Mouse (Mus musculus): ENCODE measurements around the gene Sox2. TPM values are rescaled to one million over a fixed set of nuclear protein-coding genes. Genes with fewer than 3 reads are reported as not detected.

The Sox2 gene
- total and polyA plus RNA-seq, 2 experiments from 2014 or later, result 22.6 to 68.1 TPM

DNA sequence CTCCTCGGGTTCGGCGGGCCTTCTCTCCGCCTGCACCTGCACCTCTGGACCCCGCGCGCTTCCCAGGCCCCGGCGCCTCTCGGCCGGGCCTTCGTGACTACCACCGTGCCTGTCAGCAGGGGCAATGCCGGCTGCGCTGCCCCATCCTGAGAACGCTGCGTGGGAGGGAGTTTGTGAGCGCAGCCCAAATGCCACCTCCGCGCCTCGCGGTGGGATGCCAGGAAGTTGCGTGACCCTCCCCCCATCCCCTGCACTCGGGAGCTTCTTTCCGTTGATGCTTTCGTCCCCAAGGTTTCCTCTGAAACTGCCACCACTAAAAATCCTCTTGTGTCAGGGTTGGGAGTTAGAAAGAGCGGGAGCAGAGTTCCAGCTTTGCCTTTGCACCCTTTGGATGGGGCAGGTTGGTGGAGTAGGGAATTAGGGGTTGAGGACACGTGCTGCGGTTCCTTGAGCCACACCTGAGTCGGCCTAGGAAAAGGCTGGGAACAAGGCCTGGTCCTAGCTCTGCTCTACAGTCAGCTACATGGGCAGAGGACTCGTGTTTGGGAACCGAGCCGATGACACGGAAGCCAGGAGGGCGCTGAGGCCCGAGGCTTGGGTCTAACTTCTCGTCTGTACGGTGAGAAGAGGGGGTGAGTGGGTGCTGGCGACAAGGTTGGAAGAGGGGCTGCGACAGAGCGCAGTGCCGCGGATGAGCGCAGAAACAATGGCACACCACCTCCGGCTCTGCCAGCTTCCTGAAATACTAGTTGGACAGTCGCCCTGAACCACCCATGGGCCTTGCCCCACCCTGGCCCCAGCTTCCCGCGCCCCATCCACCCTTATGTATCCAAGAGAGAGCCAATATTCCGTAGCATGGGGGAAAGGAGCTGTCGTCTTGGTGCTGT lies 1.1 kb upstream of the Sox2 start:
- Histone ChIP-seq H3K27ac (peak overlapping the region; percentile 81), H3K36me3 (ENCODE audit: insufficient read depth, low read length) (no peaks in the 10 kb centered on the region), H3K9ac (replicated peaks; ENCODE audit: low read length) (peak overlapping the region; percentile 52), H3K4me1 (ENCODE audit: insufficient read depth, low read length) (0 out of 2 replicates have a peak, but pooled peaks cover 3% of the 10 kb centered on the region), H3K4me2 (ENCODE audit: low read depth, low read length) (peak overlapping the region; percentile 60), H3K4me3 (ENCODE audit: low read length) (peak overlapping the region; percentile 55), H3K9me3 (ENCODE audit: low read length) (no peaks in the 10 kb centered on the region), H3K27me3 (ENCODE audit: insufficient read depth, low read length) (peaks cover 20% of the 10 kb centered on the region)
- WGBS, result 2% methylated on average over 50 of the region's 50 CpGs
- peak; percentile 11 for DNase-seq (ENCODE audit: low spot score)
- no peak for TF ChIP-seq CTCF (IDR thresholded peaks at IDR 0.05; ENCODE audit: low read depth)
- ATAC-seq, result no peak; the same call in none of the 2 replicates

- Histone ChIP-seq H3K4me2 (ENCODE audit: low read depth, low read length) (peak overlapping the region; percentile 60), H3K4me1 (ENCODE audit: insufficient read depth, low read length) (0 out of 2 replicates have a peak, but pooled peaks cover 3% of the 10 kb centered on the region), H3K9ac (replicated peaks; ENCODE audit: low read length) (peak overlapping the region; percentile 74), H3K9me3 (ENCODE audit: low read length) (no peaks in the 10 kb centered on the region), H3K36me3 (ENCODE audit: insufficient read depth, low read length) (no peaks in the 10 kb centered on the region), H3K27ac (peak overlapping the region; percentile 90), H3K27me3 (ENCODE audit: insufficient read depth, low read length) (peaks cover 29% of the 10 kb centered on the region), H3K4me3 (ENCODE audit: low read length) (peak overlapping the region; percentile 55)
- peak; percentile 53 for DNase-seq (ENCODE audit: low spot score)
- 1% methylated on average over 67 of the region's 67 CpGs for WGBS
- ATAC-seq, result peak; percentile 30; the same call in 1 of the 2 replicates
- no peak for TF ChIP-seq CTCF (IDR thresholded peaks at IDR 0.05; ENCODE audit: low read depth)
These were observed 586 bp downstream of the Sox2 start for GRCm38 (mm10) chr3:34650621-34651361.

- Histone ChIP-seq H3K27ac (peak overlapping the region; percentile 90), H3K27me3 (ENCODE audit: insufficient read depth, low read length) (peaks cover 29% of the 10 kb centered on the region), H3K4me1 (ENCODE audit: insufficient read depth, low read length) (no peaks in the 10 kb centered on the region), H3K4me2 (ENCODE audit: low read depth, low read length) (peak overlapping the region; percentile 60), H3K9me3 (ENCODE audit: low read length) (no peaks in the 10 kb centered on the region), H3K36me3 (ENCODE audit: insufficient read depth, low read length) (no peaks in the 10 kb centered on the region), H3K9ac (replicated peaks; ENCODE audit: low read length) (peak overlapping the region; percentile 74), H3K4me3 (ENCODE audit: low read length) (peak overlapping the region; percentile 55)
- DNase-seq (ENCODE audit: low spot score) (peak; percentile 16), ATAC-seq (no peak)
- TF ChIP-seq CTCF (IDR thresholded peaks at IDR 0.05; ENCODE audit: low read depth), result no peak
- 5% methylated on average over 26 of the region's 26 CpGs for WGBS
These were observed 1.4 kb downstream of the Sox2 start for GRCm38 (mm10) chr3:34651486-34652170.

- TF ChIP-seq CTCF (IDR thresholded peaks at IDR 0.05; ENCODE audit: low read depth), result no peak
- Histone ChIP-seq H3K9ac (replicated peaks; ENCODE audit: low read length) (peak overlapping the region; percentile 57), H3K4me3 (ENCODE audit: low read length) (peak overlapping the region; percentile 55), H3K36me3 (ENCODE audit: insufficient read depth, low read length) (no peaks in the 10 kb centered on the region), H3K27ac (peak overlapping the region; percentile 76), H3K9me3 (ENCODE audit: low read length) (no peaks in the 10 kb centered on the region), H3K4me1 (ENCODE audit: insufficient read depth, low read length) (no peaks in the 10 kb centered on the region), H3K27me3 (ENCODE audit: insufficient read depth, low read length) (peaks cover 24% of the 10 kb centered on the region), H3K4me2 (ENCODE audit: low read depth, low read length) (peak overlapping the region; percentile 56)
- ATAC-seq (no peak), DNase-seq (ENCODE audit: low spot score) (peak; percentile 57)
- 1% methylated on average over 14 of the region's 14 CpGs for WGBS
These were observed 2.4 kb downstream of the Sox2 start for GRCm38 (mm10) chr3:34652616-34653015.

DNA sequence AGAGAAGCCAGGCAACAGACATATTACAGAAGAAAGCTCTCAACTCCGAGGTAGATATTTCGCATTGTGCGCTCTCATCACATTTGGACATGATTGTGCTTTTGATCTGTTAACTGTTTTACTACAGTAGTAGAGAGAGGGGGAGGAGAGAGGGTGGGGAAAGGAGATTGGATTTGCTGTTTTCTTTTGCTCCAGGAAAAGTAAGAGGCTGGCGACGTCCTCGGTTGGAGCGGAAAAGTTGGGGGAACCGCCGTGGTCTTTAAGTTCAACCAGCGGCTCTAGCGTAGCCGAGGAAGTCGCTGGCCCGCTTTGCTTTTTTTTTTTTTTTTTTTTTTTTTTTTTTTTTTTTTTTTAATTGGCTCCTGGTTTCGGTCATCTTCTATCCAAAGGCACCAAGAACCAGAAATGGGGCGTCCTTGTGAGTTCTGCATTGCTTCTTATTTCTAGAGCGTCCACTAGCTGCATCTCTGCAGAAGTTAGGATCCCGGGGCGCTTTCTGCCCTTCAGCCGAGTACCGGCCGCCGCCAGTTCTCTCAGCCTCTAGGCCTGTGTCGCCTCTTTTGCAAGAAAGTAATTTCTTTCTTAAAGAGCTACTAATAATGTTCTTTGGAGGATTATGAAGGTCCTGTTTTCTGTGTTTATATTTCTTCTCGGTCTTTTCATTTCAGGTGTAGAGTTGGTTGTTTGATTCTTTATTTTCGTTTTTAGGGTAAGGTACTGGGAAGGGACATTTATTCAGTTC lies 3.2 kb downstream of the Sox2 start:
- DNase-seq (ENCODE audit: low spot score) (peak; percentile 44), ATAC-seq (no peak)
- H3K4me3 ChIP-seq (ENCODE audit: low read length), result peak overlapping the region; percentile 55
- H3K27ac ChIP-seq, result peak overlapping the region; percentile 76
- peak overlapping the region; percentile 56 for H3K4me2 ChIP-seq (ENCODE audit: low read depth, low read length)
- no peaks in the 10 kb centered on the region for H3K36me3 ChIP-seq (ENCODE audit: insufficient read depth, low read length)
- H3K9ac ChIP-seq (replicated peaks; ENCODE audit: low read length), result peak overlapping the region; percentile 57
- 3% methylated on average over 26 of the region's 26 CpGs for WGBS
- H3K27me3 ChIP-seq (ENCODE audit: insufficient read depth, low read length), result peaks cover 32% of the 10 kb centered on the region
- no peaks in the 10 kb centered on the region for H3K4me1 ChIP-seq (ENCODE audit: insufficient read depth, low read length)
- no peak for TF ChIP-seq CTCF (IDR thresholded peaks at IDR 0.05; ENCODE audit: low read depth)
- no peaks in the 10 kb centered on the region for H3K9me3 ChIP-seq (ENCODE audit: low read length)

Data from hindbrain, postnatal 0 days (tissue).